Mouse (Mus musculus) spleen, adult 18-20 months (tissue): ENCODE measurements at regions not wholly inside any gene's neighbourhood (a gene's known extent, or its start where the extent isn't known, plus 50 kb on each side); places are given as distances from the start of the nearest gene placed in this dataset.
"Not testable (repeated sequence)": the region's sequence is repeated elsewhere in the genome, so short reads cannot be mapped to it uniquely, and the experiment has no call there.

Experiments used
- DNase-seq, 2 experiments: peaks; one replicate each; pipeline ENCODE4 v3.0.0; 2022; ENCODE audit warnings: mixed read lengths in 2 of 2

DNA sequence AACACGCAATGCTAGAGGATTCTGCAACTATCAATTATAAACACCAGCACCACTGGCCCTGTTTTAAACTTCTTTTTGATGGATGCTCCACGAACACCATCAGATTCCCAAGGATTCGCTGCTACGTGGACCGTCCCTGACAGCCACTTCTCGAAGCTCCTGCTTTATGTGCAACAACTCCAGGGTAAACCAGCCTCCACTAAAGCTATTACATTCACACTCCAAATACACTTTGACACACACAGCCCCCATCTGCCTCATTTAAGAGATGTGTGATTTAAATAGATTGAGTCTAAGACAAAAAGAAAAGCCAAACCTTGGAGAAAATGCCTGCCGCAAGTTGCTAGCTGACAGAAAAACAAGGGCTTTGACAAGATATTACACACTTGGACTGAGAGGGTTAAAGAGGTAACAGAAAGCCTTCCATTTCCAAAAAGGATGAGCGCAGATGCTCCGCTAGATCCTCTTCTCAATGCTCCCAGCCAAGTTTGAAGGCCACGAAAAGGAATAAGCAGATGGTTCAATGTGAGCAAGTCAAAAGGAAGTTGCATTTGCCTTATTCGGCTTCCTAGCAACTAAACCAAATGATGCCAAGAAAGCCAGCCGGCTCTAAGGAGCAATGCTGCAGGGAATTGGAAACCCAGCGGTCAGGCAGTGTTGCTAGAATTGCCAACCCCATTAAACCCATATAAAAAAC, 54.0 kb upstream of the Cnep1r1 start:
- DNase-seq = no peak

DNA sequence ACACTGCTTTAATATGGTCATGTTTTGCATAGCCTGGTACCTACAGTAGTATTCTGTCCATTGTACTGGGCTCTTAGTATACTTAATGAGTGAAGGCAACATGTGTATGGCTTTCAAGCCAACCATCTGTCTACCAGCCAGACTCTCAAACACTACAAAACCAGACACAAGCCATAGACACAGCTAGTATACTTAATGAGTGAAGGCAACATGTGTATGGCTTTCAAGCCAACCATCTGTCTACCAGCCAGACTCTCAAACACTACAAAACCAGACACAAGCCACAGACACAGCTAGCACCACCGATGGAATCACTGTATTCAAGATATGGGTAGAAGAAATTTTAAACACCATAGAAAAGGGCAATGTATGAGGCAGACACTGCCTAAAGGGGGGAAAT, 59.5 kb upstream of the Cnep1r1 start:
- not testable (repeated sequence) for DNase-seq

DNA sequence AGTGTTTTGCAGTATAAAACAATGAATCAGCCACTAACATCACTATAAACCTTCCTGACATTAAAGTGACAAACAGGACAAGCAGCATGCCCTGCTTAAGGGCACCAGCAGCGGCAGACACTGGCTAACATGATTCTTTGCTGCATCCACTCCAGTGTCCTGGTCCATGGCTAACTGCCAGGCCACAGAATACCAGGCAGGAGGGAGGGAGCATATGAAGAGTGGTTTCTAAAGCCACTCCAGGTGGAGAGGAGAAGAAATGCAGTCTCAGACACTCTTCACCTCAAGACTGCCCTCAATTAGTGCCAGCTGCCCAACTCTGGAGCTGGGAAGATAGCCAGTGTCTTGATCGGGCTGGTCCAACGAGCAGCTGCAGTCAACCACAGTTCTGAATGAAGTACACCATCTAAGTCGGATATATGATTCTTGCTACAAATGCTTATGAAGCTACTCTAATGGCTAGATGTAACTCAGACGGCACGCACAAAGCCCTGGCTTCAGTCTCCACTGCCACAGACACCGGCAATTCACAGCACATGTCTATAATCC, 60.8 kb upstream of the Cnep1r1 start:
- no peak for DNase-seq

DNA sequence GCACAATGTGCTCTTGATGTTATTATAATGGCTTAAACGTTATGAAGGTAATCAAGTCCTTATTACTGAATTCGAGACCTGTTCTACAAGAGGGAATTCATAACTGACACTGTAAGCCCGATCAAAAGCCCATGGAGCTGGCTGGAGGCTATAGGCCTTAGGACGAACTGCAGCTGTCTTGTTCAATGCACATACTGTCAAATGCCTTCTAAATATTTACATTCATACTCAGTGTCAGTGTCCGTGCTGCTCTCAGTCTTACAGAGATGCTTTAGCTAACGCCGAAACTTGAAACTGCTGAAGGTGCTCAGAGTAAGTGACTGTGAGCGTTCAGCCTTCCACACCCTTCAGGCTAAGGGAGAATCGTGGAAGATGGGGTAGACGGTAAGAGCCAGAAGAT, 67.9 kb upstream of the Cnep1r1 start:
- DNase-seq = no peak

DNA sequence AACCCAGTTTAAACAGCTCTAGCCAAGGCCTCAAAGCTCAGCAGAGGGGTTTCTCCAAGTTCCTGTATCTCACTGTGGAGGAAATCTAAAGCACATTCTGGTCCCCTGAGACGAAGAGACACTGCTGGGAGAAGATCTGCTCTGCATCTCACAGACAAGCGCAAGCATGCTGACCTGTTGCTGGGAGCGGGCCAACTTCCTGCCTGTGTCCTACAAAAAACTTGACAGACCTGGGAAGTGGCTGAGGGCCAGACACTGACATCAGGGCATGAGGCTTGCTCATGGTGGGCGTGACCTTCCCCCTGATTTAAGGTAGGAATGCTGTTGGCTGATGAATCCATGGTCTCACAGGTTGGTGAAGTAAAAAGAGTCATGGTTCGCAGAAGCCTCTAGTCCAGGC, 69.5 kb upstream of the Cnep1r1 start:
- no peak for DNase-seq

DNA sequence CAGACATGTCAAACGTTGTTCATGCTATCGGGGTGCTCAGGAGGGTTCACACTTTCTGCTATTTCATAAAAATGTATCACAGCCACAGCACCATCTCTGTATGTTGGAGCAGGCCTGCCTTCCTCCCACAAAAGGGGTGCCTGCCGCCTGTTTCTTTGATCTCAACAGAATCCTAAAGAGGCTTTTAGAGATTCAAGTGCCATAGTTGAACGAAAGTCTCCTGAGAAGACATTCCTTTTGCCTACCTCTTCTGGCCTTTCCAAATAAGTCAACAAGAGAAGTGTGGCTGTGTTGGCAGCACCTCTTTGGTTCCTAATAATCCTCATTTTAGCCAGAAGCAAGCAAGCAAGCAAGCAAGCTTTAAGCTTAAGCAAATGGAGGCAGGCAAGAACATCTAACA, 72.6 kb upstream of the Cnep1r1 start:
- no peak for DNase-seq

DNA sequence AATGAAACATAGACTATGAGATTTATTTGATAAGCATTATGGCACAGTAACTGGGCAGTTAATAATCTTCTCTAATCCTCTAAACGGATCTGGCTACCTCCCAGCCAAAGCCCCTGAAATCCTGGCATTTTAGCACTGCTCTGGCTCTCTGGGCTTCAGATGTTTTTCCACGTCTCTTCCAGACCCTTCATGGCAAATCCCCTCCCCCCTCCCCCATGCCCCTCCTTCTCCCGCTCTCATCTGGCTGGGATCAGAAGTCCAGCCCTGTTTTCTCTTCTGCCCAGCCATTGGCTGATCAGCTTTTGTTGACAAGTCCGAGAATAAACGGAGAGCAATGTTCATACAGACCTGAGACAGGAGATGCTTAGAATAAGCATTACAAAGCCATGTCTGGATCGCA, 79.3 kb upstream of the Cnep1r1 start:
- no peak for DNase-seq

DNA sequence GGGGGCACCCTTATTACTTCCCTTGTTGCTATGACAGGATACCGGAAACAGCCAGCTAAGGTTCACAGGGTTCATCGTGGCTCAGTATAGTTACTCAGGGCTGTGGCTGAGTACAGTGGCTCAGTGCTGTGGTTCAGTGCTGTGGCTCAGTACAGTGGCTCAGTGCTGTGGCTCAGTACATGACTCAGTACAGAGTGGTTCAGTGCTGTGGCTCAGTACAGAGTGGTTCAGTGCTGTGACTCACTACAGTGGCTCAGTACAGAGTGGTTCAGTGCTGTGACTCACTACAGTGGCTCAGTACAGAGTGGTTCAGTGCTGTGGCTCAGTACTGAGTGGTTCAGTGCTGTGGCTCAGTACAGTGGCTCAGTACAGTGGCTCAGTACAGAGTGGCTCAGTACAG, 78.6 kb upstream of the Zfp423 start:
- no peak for DNase-seq

DNA sequence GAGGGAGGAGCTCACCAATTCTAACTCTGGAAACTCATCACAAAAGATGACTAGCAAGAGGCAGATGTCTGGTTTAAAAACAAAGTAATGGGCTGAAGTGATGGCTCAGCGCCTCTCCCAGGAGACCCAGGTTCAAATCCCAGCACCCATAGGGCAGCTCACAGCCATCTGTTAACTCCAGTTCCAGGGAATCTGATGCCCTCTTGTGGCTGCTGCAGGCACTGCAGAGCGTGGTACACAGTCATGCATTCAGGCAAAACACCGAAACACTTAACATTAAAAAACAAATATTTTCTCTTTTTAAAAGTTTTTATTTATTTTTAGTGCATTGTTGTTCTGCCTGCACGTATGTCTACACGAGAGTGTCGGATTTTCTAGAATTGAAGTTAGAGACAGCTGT, 73.7 kb upstream of the Zfp423 start:
- DNase-seq = peak in 1 of 2 experiments; percentile 15

DNA sequence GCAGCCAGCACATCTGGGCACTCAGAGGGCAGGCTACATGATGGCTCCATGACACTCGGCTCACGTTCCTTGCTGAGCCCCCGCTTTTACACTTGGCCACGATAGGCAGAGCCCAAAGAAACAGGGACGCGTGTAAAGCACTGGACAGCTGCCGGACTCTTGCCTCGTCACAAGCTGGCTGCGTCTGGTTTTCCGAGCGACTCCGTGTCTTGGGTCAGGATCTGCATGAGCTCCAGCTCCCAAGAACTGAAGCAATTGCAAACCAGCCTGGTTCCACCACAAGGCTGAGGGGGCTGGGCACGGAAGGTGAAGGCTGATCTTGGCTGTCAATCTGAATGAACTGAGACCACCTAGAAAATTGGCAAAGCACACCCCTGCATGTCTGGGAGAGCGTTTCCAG, 65.1 kb upstream of the Zfp423 start:
- no peak for DNase-seq

DNA sequence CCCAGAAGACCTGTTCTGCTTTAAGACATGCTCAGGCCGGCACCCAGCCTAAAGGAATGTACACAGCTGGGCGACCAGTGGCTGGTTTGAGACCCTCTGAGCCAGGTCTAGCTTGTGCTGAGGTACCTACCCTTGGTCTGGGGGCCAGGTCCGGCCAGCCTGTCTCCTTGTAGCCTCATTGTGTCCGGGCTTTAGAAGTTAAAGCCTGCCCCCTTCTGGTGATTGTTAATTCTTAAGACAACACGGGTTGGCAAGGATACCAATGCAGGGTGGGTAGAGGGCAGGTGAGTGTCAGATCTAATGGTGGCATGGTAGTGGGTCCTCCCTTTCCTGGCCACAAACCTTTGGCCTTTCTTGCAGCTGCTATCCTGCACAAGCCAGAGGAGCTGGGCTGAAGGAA, 64.0 kb upstream of the Zfp423 start:
- no peak for DNase-seq

DNA sequence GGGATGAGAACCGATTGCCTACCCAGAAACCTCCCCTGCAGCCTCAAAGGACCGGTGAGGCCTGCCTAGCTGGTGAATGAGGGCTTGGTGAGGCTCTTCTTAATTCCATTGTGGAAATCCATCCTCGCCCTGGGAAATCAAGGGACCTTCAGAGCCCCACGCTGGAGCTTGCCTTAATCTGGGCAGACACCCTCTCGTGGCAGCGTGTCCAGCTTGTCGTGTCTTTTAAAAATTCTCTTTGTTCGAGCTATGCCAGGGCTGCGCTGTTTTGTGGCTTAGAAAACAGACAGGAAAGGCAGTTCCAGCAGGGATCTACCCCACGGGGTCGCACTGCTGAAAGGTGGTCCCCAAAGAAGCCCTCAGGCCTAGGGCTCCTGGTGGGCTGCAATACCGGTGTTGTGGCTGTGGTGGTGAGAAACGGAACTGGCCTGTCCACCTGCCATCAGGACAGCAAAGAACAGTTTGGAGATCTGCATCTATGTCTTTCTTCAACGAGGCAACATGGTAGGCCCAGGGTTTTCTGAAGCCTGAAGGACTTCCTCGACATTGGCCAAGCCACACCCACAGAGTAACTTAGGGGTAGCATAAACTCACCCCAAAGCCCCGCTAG, 63.5 kb upstream of the Zfp423 start:
- DNase-seq = no peak

DNA sequence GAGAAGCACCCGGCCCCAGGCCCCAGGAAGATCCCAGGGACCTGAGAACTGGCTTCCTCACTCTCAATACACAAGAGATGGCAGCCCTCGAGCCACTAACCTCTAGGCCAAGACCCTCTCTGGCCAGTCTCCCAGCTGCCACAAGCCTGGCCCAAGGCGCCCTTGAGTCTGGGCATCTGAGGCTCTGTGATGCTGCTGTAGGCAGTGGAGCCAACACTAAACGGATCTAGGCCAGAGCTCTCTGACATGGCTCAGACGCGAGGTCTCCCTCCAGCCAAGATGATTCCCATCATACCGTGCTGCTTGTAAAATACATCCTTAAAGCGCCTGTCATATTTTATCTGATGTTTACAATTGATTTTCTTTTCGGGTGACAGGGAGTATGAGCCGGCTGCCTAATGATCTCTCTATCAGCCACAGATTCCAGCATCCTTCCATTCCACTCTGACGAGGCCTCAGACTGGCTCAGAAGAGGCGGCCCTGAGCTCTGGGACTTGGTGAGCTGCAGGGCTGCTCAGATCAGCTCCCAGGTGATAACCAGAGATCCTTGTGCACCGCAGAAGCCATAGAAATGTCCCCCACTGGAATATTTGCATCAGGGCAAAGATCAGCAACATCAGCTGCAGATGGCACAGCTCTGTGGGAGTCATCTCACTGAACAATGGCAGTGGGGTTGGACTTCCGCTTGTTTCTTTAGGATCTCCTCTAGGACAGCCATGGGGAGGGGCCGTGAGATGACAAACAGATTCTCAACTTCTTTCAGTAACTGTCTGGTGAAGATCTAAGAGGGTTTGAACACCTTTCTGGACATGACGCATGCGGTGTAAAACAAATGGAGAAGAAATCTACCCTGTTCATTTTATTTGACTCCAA, 60.1 kb upstream of the Zfp423 start:
- DNase-seq = no peak

DNA sequence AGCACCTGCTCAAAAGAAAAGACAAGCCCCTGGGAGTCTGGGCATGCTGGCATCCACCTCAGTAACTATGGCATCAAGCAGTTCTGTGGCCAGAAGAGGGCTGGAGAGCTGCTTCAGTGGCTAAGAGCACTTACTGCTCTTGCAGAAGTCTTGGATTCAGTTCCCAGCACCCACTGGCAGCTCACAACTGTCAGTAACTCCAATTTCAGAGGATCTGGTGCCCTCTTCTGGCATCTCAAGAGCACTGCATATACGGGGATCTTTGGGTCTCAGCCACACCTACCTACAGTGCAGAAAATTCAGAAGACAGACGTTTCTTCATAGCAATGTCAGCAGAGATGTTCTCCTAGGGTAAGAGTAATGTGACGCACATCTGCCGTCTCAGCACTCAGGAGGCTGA, 59.1 kb upstream of the Zfp423 start:
- DNase-seq = no peak

DNA sequence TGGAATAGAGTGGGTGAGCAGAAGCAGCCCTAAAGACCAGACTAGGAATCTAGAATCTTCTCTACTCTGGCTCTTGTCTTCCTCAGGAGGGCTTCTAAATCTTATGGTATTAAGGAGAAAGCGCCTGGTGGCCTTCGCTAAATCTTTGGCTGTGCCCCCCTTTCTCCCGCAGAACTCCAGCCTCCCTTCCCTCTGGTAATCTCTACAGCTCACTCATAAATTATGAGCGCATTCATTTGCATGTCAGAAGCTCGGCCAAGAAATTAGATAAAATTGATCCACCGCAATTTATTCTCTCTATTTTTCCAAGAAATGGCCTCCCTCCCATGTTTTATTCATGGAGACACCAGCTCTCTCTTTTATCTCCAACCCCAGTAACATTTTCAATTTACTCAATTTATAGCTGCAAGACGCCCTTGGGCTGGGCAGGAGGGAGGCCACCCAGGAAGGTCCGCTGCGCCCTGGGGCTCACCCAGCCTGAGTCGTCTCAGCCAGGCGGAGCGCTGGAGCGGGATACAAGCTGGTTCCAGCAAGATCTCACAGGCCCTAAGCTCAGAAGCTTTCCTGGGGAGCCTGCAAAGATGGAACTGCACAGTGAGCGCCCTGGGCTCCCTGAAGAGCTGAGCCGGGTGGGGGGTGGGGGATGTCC, 52.9 kb upstream of the Zfp423 start:
- DNase-seq = no peak

DNA sequence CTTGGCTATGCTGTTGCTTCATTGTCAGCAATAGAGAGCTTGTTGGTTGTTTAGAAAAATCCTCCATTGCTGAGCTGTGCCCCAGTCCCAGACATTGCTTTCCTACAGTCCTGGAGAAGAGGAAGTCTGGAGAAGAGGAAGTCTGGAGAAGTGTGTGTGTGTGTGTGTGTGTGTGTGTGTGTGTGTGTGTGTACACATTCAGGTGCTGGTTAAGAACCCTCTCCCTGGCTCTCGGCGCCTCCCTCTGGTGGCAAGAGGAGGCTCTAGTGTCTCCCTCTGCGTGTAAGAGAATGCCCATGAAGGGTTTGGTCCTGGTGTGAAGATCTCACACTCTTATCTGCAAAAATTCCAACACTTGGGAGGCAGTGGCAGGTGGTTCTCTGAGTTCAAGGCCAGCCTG, 51.2 kb upstream of the Zfp423 start:
- no peak for DNase-seq

DNA sequence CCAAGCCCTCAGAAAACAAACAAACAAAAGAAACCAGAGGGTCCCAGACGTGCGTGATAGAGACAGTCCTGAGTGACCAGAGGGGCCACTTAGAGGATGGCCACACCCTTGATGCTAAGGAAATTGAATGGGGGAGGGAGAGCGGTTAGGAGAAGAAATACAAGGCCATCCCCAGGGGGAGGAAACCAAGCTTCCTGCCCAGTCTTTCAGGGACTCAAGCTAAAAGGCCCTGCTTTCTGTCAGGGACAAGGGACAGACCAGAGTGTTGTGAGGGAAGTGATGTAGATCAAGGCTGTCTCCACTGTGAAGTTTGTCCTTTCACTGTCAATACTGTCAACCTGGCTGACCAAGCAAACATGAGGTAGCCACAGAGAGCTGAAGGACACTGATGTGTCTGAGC, 50.5 kb upstream of the Zfp423 start:
- no peak for DNase-seq
